Mouse (Mus musculus) stomach, postnatal 0 days (tissue): ENCODE results near the gene Gm44790.

Experiments
- CTCF ChIP-seq: IDR thresholded peaks from 2 replicates; pipeline ENCODE4 v1.5.1; 2016; ENCODE audit warnings: antibody characterized with exemption, low read depth, mild to moderate bottlenecking, moderate library complexity
- EP300 ChIP-seq: optimal IDR thresholded peaks from 2 replicates; pipeline ENCODE3; 2016; ENCODE audit warnings: antibody characterized with exemption

- TF ChIP-seq CTCF (no peak), EP300 (no peak)
These were observed 50.5 kb downstream of the Gm44790 start for GRCm38 (mm10) chr6:86476931-86477330.
